Mouse (Mus musculus) testis, adult 2 months (tissue): ENCODE results near the gene Nupr1. TPM values are rescaled to one million over a fixed set of nuclear protein-coding genes. Genes with fewer than 3 reads are reported as not detected.
A peak's percentile ranks its signal among the peaks of the same experiment; 100 is the strongest.

Source experiments
- H3K27ac ChIP-seq: fragments of 200-500 bp; 2 replicates; pipeline ENCODE4 v1.5.1; 2012; ENCODE audit warnings: low read depth, low read length; ENCODE audit not compliant: control insufficient read depth, insufficient read depth
- H3K27me3 ChIP-seq: fragments of 200-500 bp; 2 replicates; pipeline ENCODE4 v1.6.1; 2012; ENCODE audit warnings: mild to moderate bottlenecking, low read length, moderate library complexity; ENCODE audit not compliant: control insufficient read depth, insufficient read depth
- H3K36me3 ChIP-seq: fragments of 200-500 bp; 2 replicates; pipeline ENCODE4 v1.6.1; 2012; ENCODE audit warnings: mild to moderate bottlenecking, low read length; ENCODE audit not compliant: control insufficient read depth, insufficient read depth
- H3K4me1 ChIP-seq: fragments of 200-500 bp; 2 replicates; pipeline ENCODE4 v1.6.1; 2012; ENCODE audit warnings: low read length; ENCODE audit not compliant: control insufficient read depth, insufficient read depth
- H3K4me3 ChIP-seq: fragments of 200-500 bp; 2 replicates; pipeline ENCODE4 v1.5.1; 2012; ENCODE audit warnings: low read depth, mild to moderate bottlenecking, low read length, moderate library complexity, mixed read lengths; ENCODE audit not compliant: control insufficient read depth
- CTCF ChIP-seq: fragments of 200-500 bp; IDR thresholded peaks from 2 replicates; pipeline ENCODE4 v1.5.1; 2012; ENCODE audit warnings: low read depth, mild to moderate bottlenecking, inconsistent platforms, low read length, moderate library complexity; ENCODE audit not compliant: control insufficient read depth, insufficient read depth, insufficient replicate concordance
- POLR2A ChIP-seq: fragments of 200-500 bp; IDR thresholded peaks from 2 replicates; pipeline ENCODE4 v1.6.1; 2012; ENCODE audit warnings: low read depth, mild to moderate bottlenecking, inconsistent platforms, low read length, moderate library complexity; ENCODE audit not compliant: control insufficient read depth
- polyA plus RNA-seq: library from polyadenylated mRNA; depleted of rRNA; stranded (reverse); fragments of >200 nt; gene quantifications from 2 replicates; pipeline ENCODE4 v1.2.3, GENCODE M21; 2012; rRNA removed

The Nupr1 gene
- 1.4 and 2.6 TPM in 2 replicates for polyA plus RNA-seq

- no peak within 1 kb of the TSS for H3K27ac ChIP-seq
- no peak for TF ChIP-seq CTCF
- TF ChIP-seq POLR2A, result no peak
- H3K4me3 ChIP-seq, result no peak within 1 kb of the TSS
- no peaks in the 10 kb centered on the region for H3K36me3 ChIP-seq
- H3K27me3 ChIP-seq, result no peaks in the 10 kb centered on the region
- no peaks in the 10 kb centered on the region for H3K4me1 ChIP-seq
Measured at GRCm38 (mm10) chr7:126630824-126631518, at the start of gene Nupr1. TSS of gene Nupr1 (minus strand) at chr7:126630861.

DNA sequence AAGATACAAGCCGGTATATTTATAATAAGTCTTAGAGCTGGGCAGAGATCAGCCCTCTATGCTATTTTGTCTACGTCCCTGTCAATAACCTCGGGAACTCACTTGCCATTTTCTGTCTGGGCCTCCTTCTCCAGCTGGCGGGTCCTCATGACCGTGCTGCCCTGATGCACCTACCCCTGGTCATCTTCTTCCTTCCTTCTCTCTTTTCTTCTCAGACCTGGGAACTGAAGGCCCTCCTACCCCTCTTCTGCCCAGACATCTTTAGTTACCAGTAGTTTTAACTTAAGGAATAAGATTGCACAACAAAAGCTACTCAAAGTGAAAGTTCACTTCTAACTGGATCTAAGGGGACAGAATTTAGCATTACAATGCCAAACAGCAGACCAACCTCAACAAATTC lies 49.0 kb upstream of the Nupr1 start:
- TF ChIP-seq CTCF, result no peak
- no peak for TF ChIP-seq POLR2A
- Histone ChIP-seq H3K36me3 (no peaks in the 10 kb centered on the region), H3K27ac (no peak overlapping the region), H3K4me1 (peaks cover 4% of the 10 kb centered on the region), H3K27me3 (no peaks in the 10 kb centered on the region), H3K4me3 (no peak overlapping the region)

DNA sequence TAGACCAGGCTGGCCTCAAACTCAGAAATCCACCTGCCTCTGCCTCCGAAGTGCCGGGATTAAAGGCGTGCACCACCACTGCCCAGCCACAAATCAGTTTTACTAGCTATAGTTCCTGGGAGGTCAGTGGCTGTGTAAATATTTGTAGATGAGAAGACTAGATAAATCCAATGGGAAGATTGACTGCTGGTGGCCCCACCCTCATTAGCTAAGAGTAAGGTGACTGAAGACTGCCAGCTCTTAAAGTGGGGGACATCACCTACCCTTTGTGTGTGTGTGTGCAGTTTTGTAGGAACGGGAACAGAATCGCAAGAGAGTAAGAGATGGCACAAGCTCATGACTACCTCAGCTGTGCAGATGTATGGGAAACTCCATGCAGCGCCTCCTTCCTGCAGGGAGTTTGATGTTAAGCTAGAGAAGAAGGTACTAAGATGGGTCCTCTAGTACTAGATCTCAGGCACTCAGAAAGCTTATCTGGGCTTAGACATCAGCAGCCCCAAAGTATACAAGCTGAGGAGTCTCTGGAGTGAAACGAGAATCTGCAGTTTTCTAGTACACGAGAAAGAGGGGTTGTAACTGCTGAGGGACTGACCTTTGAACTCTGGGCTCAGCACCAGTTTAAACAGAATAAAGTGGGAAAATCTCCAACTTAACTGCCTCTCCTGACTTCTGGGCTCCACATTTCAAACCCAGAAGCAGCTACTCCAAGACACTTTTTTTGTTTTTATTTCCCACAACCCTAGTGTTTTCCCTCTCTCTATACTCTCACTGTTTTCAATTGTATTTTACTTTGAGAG lies 48.1 kb upstream of the Nupr1 start:
- no peaks in the 10 kb centered on the region for H3K27me3 ChIP-seq
- H3K27ac ChIP-seq, result no peak overlapping the region
- no peaks in the 10 kb centered on the region for H3K36me3 ChIP-seq
- TF ChIP-seq CTCF, result no peak
- no peak for TF ChIP-seq POLR2A
- no peak overlapping the region for H3K4me3 ChIP-seq
- H3K4me1 ChIP-seq, result peaks cover 4% of the 10 kb centered on the region

- no peak overlapping the region for H3K4me3 ChIP-seq
Measured at GRCm38 (mm10) chr7:126676631-126677220, 46.1 kb upstream of the Nupr1 start.

DNA sequence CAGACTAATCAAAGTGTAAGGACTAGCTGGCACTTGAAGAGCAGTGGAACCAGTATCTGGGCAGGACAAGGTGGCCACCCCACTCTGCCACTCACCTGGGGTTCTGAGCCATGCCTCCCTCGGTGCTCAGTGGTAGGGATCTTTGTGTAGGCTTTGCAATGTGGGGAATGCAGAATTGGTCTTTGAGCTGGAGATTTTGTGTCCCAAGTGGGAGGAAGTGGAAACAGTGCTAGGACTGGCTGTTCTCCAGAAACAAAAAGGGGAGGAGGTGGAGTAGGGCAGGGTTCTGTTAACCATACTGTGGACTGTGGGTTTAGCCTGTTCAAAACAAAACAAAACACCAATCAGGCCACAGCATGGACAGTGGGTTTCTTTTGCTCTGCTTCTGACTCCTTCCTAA lies 45.5 kb upstream of the Nupr1 start, which contains the start of gene Sult1a1:
TSS of gene Sult1a1 (minus strand) at position 226 of the 400 bp plus-strand sequence.
- Histone ChIP-seq H3K27ac (peak within 1 kb of the TSS; percentile 83), H3K36me3 (no peaks in the 10 kb centered on the region), H3K4me1 (peaks cover 4% of the 10 kb centered on the region), H3K27me3 (no peaks in the 10 kb centered on the region), H3K4me3 (peak within 1 kb of the TSS; percentile 14)
- TF ChIP-seq POLR2A (no peak), CTCF (no peak)

More at GRCm38 (mm10) chr7:126676631-126677220, 46.1 kb upstream of the Nupr1 start:
- Histone ChIP-seq H3K27me3 (no peaks in the 10 kb centered on the region), H3K27ac (peak overlapping the region; percentile 69), H3K4me1 (peaks cover 4% of the 10 kb centered on the region), H3K36me3 (no peaks in the 10 kb centered on the region)
- TF ChIP-seq CTCF (no peak), POLR2A (no peak)

DNA sequence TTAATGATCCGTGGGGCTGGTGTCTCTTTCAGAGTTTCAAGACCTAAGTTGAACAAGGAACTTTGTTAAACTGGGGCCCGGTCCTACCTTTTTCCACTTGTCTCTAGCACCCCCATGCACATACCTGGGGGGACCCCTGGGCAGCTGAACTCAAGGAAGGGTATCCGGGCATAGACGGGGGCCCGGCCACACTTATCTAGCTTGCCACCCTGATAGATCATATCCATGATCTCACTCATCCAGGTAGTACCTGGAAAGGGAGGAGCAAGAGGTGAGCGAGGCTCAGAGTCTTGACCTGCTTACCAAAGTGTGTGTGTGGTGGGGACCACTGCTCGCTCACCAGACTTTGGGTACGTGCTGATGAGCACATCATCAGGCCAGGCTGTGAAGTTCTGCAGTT lies 44.4 kb upstream of the Nupr1 start:
- H3K27ac ChIP-seq, result no peak overlapping the region
- no peaks in the 10 kb centered on the region for H3K36me3 ChIP-seq
- H3K4me1 ChIP-seq, result peaks cover 4% of the 10 kb centered on the region
- H3K27me3 ChIP-seq, result no peaks in the 10 kb centered on the region
- no peak overlapping the region for H3K4me3 ChIP-seq
- TF ChIP-seq POLR2A (no peak), CTCF (no peak)

GRCm38 (mm10) chr7:126672111-126672510 lies 41.5 kb upstream of the Nupr1 start:
- Histone ChIP-seq H3K4me3 (no peak overlapping the region), H3K27me3 (no peaks in the 10 kb centered on the region), H3K36me3 (no peaks in the 10 kb centered on the region), H3K27ac (no peak overlapping the region), H3K4me1 (peaks cover 4% of the 10 kb centered on the region)
- TF ChIP-seq POLR2A (no peak), CTCF (no peak)
